Mouse (Mus musculus): ENCODE results near the gene Slf2.
A peak's percentile ranks its signal among the peaks of the same experiment; 100 is the strongest.

The Slf2 gene

DNA sequence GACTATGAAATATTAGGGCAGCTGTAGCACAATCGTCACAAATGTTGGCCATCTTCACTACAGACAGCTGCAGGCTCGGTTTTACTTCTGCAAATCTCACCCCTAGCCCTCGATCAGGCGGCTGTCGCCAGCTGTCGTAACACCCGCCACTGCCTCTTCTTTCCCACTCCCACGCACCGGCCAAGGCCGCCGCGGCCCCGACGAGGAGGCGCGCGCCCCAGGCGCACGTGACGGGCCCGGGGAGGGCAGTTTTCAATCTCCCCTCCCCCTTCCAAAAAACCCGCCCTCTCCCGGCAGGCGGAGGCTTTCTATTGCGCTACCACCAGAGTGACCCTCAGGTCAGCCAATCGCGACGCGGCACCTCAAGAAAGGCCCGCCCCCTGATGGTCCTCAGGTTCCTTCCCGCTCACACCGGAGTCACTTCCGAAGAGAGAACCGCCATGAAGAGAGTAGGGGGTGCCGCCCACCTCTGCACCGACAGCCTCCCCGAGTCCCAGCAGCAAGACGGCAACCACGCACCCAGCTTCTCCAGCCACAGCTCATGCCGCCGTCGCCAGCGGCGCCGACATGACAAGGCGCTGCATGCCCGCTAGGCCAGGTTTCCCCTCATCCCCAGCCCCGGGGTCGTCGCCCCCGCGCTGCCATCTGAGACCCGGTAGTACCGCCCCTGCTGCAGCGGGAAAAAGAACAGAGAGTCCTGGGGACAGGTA is at the start of gene Slf2:
Gene Slf2 (plus strand): TSS at position 408 of the 710 bp plus-strand sequence.
- peak; percentile 99 for DNase-seq

DNA sequence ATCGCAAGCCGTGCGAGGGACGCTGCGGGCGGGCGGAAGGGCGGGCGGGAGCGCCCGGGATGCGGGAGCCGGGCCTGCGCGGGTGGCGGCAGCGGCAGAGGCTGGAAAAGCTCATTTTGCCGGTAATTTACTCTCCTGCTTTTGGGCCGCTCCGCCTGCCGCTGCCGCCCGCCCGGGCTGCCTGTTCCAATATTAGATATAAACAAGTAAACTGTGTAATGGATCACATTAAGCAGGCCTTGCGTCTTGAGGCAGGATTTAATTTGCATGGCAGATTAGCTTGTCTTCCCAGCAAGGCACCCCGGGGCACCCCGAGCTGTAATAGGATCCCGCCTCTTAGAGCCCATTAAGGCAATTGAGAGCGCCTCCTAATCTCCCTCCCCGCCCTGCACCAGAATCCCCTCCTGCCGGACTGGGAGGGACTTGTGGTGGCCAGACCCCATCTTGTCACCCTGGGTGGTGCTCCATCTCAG is 48.4 kb upstream of the Slf2 start:
- DNase-seq = peak; percentile 35 to 68

DNA sequence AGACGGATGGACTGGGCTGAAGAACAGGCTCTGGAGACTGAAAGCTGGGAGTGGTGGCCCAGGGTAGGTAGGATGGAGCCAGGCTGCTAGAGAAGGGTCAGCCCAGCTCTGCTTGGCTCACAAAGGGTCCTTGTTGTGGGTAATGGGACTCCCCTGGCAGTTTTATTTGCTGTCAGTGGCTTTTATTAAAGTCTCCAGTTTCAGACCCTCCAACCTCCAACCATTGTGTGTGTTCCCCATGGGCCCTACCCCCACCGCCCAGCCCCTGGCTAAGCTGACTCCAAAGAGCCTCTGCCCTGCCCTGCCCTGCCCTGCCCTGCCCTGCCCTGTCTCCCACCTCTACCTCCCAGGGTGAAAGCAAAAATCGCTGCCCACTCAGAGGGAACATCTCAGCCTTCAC is 46.6 kb upstream of the Slf2 start:
- peak in 1 of 2 experiments; percentile 8 for DNase-seq

GRCm38 (mm10) chr19:44886475-44886874 is 44.5 kb upstream of the Slf2 start:
- no peak for DNase-seq

- peak; percentile 79 to 87 for DNase-seq
These were observed 43.2 kb upstream of the Slf2 start for GRCm38 (mm10) chr19:44887679-44888235.

- DNase-seq = no peak
These were observed 41.4 kb upstream of the Slf2 start for GRCm38 (mm10) chr19:44889548-44889947.

- peak in 1 of 2 experiments; percentile 19 for DNase-seq
These were observed 39.5 kb upstream of the Slf2 start for GRCm38 (mm10) chr19:44891446-44891845.

DNA sequence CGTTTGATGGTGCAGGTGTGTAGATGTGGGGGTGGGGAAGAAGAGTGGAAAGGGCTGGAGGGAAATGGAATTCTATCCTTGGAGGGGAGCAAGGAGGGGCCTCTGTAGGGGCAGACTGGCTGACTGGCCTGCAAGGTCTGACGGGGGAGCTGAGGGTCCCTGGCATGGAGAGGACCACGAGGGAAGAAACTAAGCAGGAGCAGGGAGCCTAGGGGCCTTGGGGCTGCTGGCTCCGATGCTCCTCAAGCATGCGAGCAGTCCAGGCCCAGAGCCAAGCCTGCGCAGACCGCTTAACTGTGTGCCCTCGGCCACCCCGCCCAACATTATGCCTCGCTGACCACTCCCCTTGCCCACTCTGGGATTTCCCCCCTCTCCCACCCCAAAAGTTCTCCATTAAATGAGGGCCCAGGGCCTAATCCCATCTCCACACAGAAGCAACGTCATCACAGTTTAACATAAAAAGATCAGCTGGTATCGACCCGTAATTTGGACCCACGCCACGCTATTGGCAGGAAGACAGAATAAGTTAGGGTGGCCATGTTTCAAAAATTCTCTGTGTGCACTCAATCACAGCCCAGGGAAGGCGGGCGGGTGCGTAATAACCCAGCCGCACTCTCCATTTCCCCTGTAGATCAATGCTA is 37.6 kb upstream of the Slf2 start:
- peak; percentile 79 to 90 for DNase-seq

GRCm38 (mm10) chr19:44895245-44895644 is 35.7 kb upstream of the Slf2 start:
- DNase-seq = peak; percentile 76 to 80

DNA sequence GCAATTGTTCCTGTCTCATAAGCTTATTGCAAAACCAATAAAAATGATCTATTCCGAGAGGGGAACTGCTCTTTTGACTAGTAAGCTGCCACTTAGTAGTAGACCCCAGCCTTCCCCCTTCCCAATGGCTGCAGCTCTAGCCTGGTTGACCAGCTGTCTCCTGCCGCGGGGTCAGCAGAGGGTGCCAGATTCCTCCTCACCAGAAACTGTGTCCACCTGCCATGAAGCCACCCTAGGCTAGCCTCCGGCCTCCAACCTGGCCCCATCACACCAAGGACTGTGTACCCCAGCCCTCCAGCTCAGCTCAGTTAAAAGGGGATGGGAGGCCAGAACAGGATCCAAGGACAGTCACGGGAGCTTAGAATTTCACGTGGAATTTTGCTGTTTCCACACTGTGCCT is 34.5 kb upstream of the Slf2 start:
- DNase-seq = no peak

GRCm38 (mm10) chr19:44897521-44897920 is 33.4 kb upstream of the Slf2 start:
- no peak for DNase-seq

- no peak for DNase-seq
These were observed 32.3 kb upstream of the Slf2 start for GRCm38 (mm10) chr19:44898646-44899045.

- no peak for DNase-seq
These were observed 31.7 kb upstream of the Slf2 start for GRCm38 (mm10) chr19:44899104-44899793.

DNA sequence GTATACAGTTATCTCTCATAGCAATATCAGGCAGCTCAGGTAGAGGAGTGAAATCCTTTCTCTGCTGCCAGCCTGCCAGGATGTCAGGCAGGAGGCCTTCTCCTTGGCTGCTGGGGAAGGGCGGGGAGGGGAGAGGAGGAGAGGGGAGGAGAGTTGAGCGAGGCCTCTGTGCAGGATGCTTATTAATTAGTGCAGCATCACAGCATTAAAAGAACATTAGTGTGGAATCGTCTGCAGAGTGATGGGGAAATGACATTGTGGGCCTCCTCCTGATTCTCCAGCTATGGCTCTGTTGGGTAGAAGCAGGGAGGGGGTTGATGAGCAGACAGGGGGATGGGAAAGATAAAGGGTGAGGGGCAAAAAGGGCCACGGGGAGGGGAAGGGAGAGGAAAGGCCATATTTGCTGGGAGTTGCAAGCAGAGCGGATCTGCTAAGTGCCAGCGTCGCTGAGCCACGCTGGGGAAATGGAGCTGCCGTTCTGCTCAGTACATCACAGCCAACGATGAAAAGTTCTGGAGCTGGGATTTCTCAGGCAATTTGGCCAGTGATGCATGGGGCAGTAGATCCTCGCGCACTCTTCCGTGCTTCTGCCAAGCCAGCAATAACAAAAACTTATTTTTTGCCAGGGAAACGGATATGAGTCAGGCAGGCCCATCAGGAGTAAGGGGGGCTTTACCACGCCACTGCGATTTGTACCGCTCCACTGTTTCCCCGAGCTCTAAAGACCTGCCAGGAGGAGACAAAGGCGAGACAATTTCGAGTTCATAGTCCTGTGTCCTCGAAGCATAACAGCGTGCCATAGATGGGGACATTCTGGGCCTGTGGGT is 30.8 kb upstream of the Slf2 start:
- DNase-seq = peak; percentile 27 to 57

GRCm38 (mm10) chr19:44901047-44901446 is 29.9 kb upstream of the Slf2 start:
- no peak for DNase-seq

- DNase-seq = peak; percentile 57 to 61
These were observed 28.6 kb upstream of the Slf2 start for GRCm38 (mm10) chr19:44902324-44902723.

GRCm38 (mm10) chr19:44903343-44904000 is 27.5 kb upstream of the Slf2 start:
- DNase-seq = no peak

- no peak for DNase-seq
These were observed 26.7 kb upstream of the Slf2 start for GRCm38 (mm10) chr19:44904141-44904720.

- DNase-seq = peak in 1 of 2 experiments; percentile 36
These were observed 25.6 kb upstream of the Slf2 start for GRCm38 (mm10) chr19:44905316-44905715.

GRCm38 (mm10) chr19:44907851-44908690 is 22.9 kb upstream of the Slf2 start:
- DNase-seq = peak; percentile 13 to 43

Data from kidney, postnatal 25 days (tissue).